Mouse (Mus musculus) hindbrain, embryonic 14.5 days (tissue): ENCODE measurements at regions not wholly inside any gene's neighbourhood (a gene's known extent, or its start where the extent isn't known, plus 50 kb on each side); places are given as distances from the start of the nearest gene placed in this dataset.
"Not testable (repeated sequence)": the region's sequence is repeated elsewhere in the genome, so short reads cannot be mapped to it uniquely, and the experiment has no call there.

Experiments
- ATAC-seq: fragments of 200-750 bp; cut with Nextera tagmentation; 2 replicates; pipeline ENCODE4 v1.8.0; 2017; ENCODE audit warnings: moderate number of reproducible peaks, mild to moderate bottlenecking, moderate TSS enrichment, moderate library complexity; ENCODE audit not compliant: low FRiP score
- DNase-seq: peaks from one replicate; pipeline ENCODE4 v3.0.0-alpha.2; 2015; ENCODE audit warnings: low spot score
- H3K27ac ChIP-seq: fragments of 300-500 bp; sonication (generic); 2 replicates; pipeline ENCODE4 v1.5.1; 2014; ENCODE audit warnings: mild to moderate bottlenecking, moderate library complexity
- H3K27me3 ChIP-seq: fragments of 300-500 bp; sonication (generic); 2 replicates; pipeline ENCODE4 v1.6.1; 2014; ENCODE audit warnings: mild to moderate bottlenecking, low read length, mixed read lengths; ENCODE audit not compliant: control insufficient read depth, insufficient read depth
- H3K36me3 ChIP-seq: fragments of 300-500 bp; sonication (generic); replicated peaks from 2 replicates; pipeline ENCODE4 v1.6.1; 2014; ENCODE audit not compliant: control insufficient read depth, insufficient read depth
- H3K4me1 ChIP-seq: fragments of 300-500 bp; sonication (generic); replicated peaks from 2 replicates; pipeline ENCODE4 v1.6.1; 2014; ENCODE audit warnings: antibody characterized with exemption, low read length, mixed read lengths; ENCODE audit not compliant: control insufficient read depth, insufficient read depth
- H3K4me2 ChIP-seq: fragments of 300-500 bp; sonication (generic); replicated peaks from 2 replicates; pipeline ENCODE4 v1.6.1; 2014; ENCODE audit warnings: mild to moderate bottlenecking, moderate library complexity
- H3K4me3 ChIP-seq: fragments of 300-500 bp; sonication (generic); replicated peaks from 2 replicates; pipeline ENCODE4 v1.5.1; 2014; ENCODE audit warnings: mild to moderate bottlenecking, low read length
- H3K9ac ChIP-seq: fragments of 300-500 bp; sonication (generic); 2 replicates; pipeline ENCODE4 v1.6.1; 2014
- H3K9me3 ChIP-seq: fragments of 300-500 bp; sonication (generic); 2 replicates; pipeline ENCODE4 v1.6.1; 2016; ENCODE audit warnings: low read length; ENCODE audit not compliant: control insufficient read depth
- WGBS: fragments of 180-500 bp; shearing (Covaris S2); extraction: QIAGEN DNeasy Blood & Tissue Kit; methylation state at CpG from one replicate; pipeline ENCODE4 v1.1.7; 2014; 5-methylcytosine and 5-hydroxymethylcytosine counted together

GRCm38 (mm10) chr11:25045339-25045738, 967.5 kb downstream of the Bcl11a start:
- no peak for DNase-seq
- no peaks in the 10 kb centered on the region for H3K4me1 ChIP-seq
- 48% methylated on average over 3 of the region's 3 CpGs for WGBS
- H3K4me3 ChIP-seq, result no peak overlapping the region
- H3K4me2 ChIP-seq, result no peak overlapping the region
- H3K9ac ChIP-seq, result no peak overlapping the region
- no peak for ATAC-seq
- H3K36me3 ChIP-seq, result no peaks in the 10 kb centered on the region
- no peaks in the 10 kb centered on the region for H3K27me3 ChIP-seq
- no peak overlapping the region for H3K27ac ChIP-seq
- H3K9me3 ChIP-seq, result no peaks in the 10 kb centered on the region

- H3K4me2 ChIP-seq, result no peak overlapping the region
- no peak overlapping the region for H3K4me3 ChIP-seq
- no peak for ATAC-seq
- no peak overlapping the region for H3K27ac ChIP-seq
- WGBS, result 54% methylated on average over 7 of the region's 7 CpGs
- no peaks in the 10 kb centered on the region for H3K27me3 ChIP-seq
- H3K36me3 ChIP-seq, result no peaks in the 10 kb centered on the region
- DNase-seq, result no peak
- H3K9ac ChIP-seq, result no peak overlapping the region
- H3K9me3 ChIP-seq, result no peaks in the 10 kb centered on the region
- no peaks in the 10 kb centered on the region for H3K4me1 ChIP-seq
Measured at GRCm38 (mm10) chr11:25045977-25046376, 968.1 kb downstream of the Bcl11a start.

- 0 out of 2 replicates have a peak, but pooled peaks cover 9% of the 10 kb centered on the region for H3K4me1 ChIP-seq
- H3K27me3 ChIP-seq, result no peaks in the 10 kb centered on the region
- no peak overlapping the region for H3K9ac ChIP-seq
- H3K4me2 ChIP-seq, result no peak overlapping the region
- ATAC-seq, result no peak
- no peak overlapping the region for H3K4me3 ChIP-seq
- peaks cover 5% of the 10 kb centered on the region for H3K9me3 ChIP-seq
- 84% methylated on average over 2 of the region's 2 CpGs for WGBS
- H3K36me3 ChIP-seq, result no peaks in the 10 kb centered on the region
- no peak overlapping the region for H3K27ac ChIP-seq
- DNase-seq, result no peak
Measured at GRCm38 (mm10) chr11:25055698-25056097, 977.8 kb downstream of the Bcl11a start.

GRCm38 (mm10) chr11:25057093-25057521, 979.3 kb downstream of the Bcl11a start:
- Histone ChIP-seq H3K36me3 (no peaks in the 10 kb centered on the region), H3K27ac (no peak overlapping the region), H3K27me3 (no peaks in the 10 kb centered on the region), H3K9ac (no peak overlapping the region), H3K4me2 (peak overlapping the region; percentile 45), H3K4me3 (no peak overlapping the region), H3K9me3 (peaks cover 5% of the 10 kb centered on the region), H3K4me1 (0 out of 2 replicates have a peak, but pooled peaks cover 9% of the 10 kb centered on the region)
- ATAC-seq (peak; percentile 31; the same call in 1 of the 2 replicates), DNase-seq (no peak)
- WGBS, result 11% methylated on average over 7 of the region's 7 CpGs

- Histone ChIP-seq H3K9me3 (peaks cover 5% of the 10 kb centered on the region), H3K27me3 (no peaks in the 10 kb centered on the region), H3K9ac (no peak overlapping the region), H3K36me3 (no peaks in the 10 kb centered on the region), H3K4me1 (0 out of 2 replicates have a peak, but pooled peaks cover 9% of the 10 kb centered on the region), H3K4me3 (no peak overlapping the region), H3K4me2 (peak overlapping the region; percentile 45), H3K27ac (no peak overlapping the region)
- ATAC-seq (no peak), DNase-seq (no peak)
- WGBS, result 14% methylated on average over 2 of the region's 2 CpGs
Measured at GRCm38 (mm10) chr11:25057543-25057942, 979.7 kb downstream of the Bcl11a start.

GRCm38 (mm10) chr11:25063042-25063441, 985.2 kb downstream of the Bcl11a start:
- Histone ChIP-seq H3K36me3 (no peaks in the 10 kb centered on the region), H3K27me3 (no peaks in the 10 kb centered on the region), H3K4me1 (no peaks in the 10 kb centered on the region), H3K27ac (no peak overlapping the region), H3K4me3 (no peak overlapping the region), H3K9ac (no peak overlapping the region), H3K4me2 (no peak overlapping the region), H3K9me3 (no peaks in the 10 kb centered on the region)
- ATAC-seq, result no peak
- no peak for DNase-seq
- WGBS, result 14% methylated on average over 4 of the region's 4 CpGs

GRCm38 (mm10) chr11:25063978-25064377, 986.1 kb downstream of the Bcl11a start:
- DNase-seq, result no peak
- WGBS, result 71% methylated on average over 2 of the region's 2 CpGs
- no peaks in the 10 kb centered on the region for H3K4me1 ChIP-seq

GRCm38 (mm10) chr11:25099976-25100375, 1022.1 kb downstream of the Bcl11a start:
- not testable (repeated sequence) for H3K27me3 ChIP-seq, H3K36me3 ChIP-seq, H3K9ac ChIP-seq, H3K4me3 ChIP-seq, H3K4me2 ChIP-seq, DNase-seq, H3K27ac ChIP-seq, ATAC-seq, H3K4me1 ChIP-seq, H3K9me3 ChIP-seq
- WGBS, result 94% methylated on average over 3 of the region's 3 CpGs

More at GRCm38 (mm10) chr11:25063978-25064377, 986.1 kb downstream of the Bcl11a start:
- ATAC-seq, result no peak
- Histone ChIP-seq H3K4me2 (no peak overlapping the region), H3K9me3 (no peaks in the 10 kb centered on the region), H3K36me3 (no peaks in the 10 kb centered on the region), H3K27me3 (no peaks in the 10 kb centered on the region), H3K9ac (no peak overlapping the region), H3K4me3 (no peak overlapping the region), H3K27ac (no peak overlapping the region)

- Histone ChIP-seq H3K9ac (no peak overlapping the region), H3K4me3 (no peak overlapping the region), H3K4me2 (no peak overlapping the region), H3K9me3 (no peaks in the 10 kb centered on the region), H3K27me3 (peaks cover 4% of the 10 kb centered on the region; the same call in 1 of the 2 replicates), H3K27ac (no peak overlapping the region), H3K4me1 (no peaks in the 10 kb centered on the region), H3K36me3 (no peaks in the 10 kb centered on the region)
- 83% methylated on average over 8 of the region's 8 CpGs for WGBS
- DNase-seq (no peak), ATAC-seq (no peak)
Measured at GRCm38 (mm10) chr11:25104432-25104831, 1026.6 kb downstream of the Bcl11a start.

- no peaks in the 10 kb centered on the region for H3K36me3 ChIP-seq
- H3K9me3 ChIP-seq, result no peaks in the 10 kb centered on the region
- no peak for DNase-seq
- no peak overlapping the region for H3K4me2 ChIP-seq
- WGBS, result 62% methylated on average over 2 of the region's 2 CpGs
- H3K4me3 ChIP-seq, result no peak overlapping the region
- H3K27ac ChIP-seq, result no peak overlapping the region
- no peak overlapping the region for H3K9ac ChIP-seq
- H3K4me1 ChIP-seq, result no peaks in the 10 kb centered on the region
- no peak for ATAC-seq
- H3K27me3 ChIP-seq, result no peaks in the 10 kb centered on the region
Measured at GRCm38 (mm10) chr11:25124458-25124857, 1046.6 kb downstream of the Bcl11a start.
